Mouse (Mus musculus): ENCODE measurements around the gene Cbr2.

DNA sequence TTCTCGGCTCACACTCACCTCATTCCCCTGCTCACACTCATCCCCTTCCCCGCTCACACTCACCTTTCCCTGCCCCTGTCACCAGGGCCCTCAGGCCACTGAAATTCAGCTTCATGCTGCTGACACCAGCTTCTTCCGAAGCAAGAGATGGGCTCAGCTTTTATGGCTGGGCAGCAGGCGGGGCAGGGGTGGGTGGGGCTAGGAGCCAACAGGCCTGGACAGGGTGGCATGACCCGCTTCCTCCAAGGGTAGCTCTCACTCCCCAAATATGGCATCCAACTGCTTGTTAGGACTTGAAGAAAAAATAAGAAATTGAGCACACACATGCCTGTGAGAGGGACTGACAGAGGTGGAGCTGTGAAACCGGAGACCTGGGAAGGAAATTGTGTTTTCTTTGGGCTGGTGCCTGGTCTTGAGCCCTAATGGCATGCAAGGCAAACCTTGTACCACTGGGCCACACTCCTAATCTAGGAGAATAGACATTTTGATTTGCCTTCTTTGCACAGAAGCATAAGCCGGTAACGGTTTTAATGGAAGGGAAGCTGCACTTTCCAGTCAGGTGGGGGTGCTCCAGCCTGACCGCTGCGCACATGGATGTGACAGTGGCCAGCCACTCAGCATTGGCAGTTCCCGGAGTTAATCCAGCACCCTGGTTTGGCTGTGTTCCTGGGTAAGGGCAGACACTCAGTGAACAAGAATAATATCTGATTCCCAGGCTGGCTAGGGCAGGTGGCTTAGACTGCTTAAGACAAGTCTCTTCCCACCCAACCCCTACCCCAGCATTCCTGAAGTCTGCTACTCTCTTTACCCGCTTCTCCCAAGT lies at the start of gene Cbr2:
- no peak for TF ChIP-seq SIN3A (IDR thresholded peaks at IDR 0.05; ENCODE audit: low read length)
- TF ChIP-seq POLR2A (IDR thresholded peaks at IDR 0.05; ENCODE audit: control insufficient read depth in 1 of 2, insufficient read depth in 1 of 2, low read depth in 1 of 2, low read length in 2 of 2, poor library complexity in 1 of 2): no peak
- TF ChIP-seq HCFC1 (IDR thresholded peaks at IDR 0.05; ENCODE audit: low read depth, low read length): no peak
